Mouse (Mus musculus): ENCODE results near the gene Tagln3. TPM values are rescaled to one million over a fixed set of nuclear protein-coding genes. Genes with fewer than 3 reads are reported as not detected.
A peak's percentile ranks its signal among the peaks of the same experiment; 100 is the strongest.

The Tagln3 gene
- polyA plus RNA-seq (2014; fragmentation: Nextera tagmentation; extraction: Ambion mirVana): 610 and 624 TPM in 2 replicates

DNA sequence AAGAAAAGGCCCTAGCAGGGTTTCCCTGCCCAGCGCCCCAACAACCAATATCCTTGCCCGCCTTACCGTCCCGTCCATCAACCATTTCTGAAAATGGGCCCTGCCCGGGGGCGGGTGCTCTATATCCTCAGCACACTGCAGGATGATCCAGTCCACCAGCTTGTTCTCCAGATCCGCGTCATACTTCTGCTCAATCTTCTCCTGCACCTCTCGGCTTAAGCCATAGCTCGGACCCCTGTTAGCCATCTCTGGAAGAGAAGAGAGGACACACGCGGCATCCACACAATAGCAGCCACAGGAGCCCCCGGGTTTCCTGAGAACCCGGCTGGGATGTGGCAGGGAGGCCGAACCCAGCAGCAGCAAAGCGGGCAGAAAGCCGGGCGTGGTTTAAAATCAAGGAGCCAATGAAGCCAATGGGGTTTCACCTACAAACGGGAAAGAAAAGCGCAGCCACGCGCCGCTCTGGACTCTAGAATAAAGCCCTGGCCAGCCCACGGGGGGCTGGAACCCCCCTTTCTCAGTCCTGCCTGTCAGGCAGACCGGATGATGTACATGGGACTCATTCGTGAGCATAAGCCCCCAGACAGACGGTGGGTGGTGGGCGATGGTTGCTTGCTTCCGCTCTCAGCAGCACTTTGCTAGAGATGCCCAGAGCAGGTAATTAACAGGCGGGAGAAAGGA, at the start of gene Tagln3:
Gene Tagln3 (minus strand): TSS at position 548 of the 681 bp plus-strand sequence.
- H3K4me2 ChIP-seq (ENCODE audit: low read depth, low read length): peak within 1 kb of the TSS; percentile 93
- peaks cover 31% of the 10 kb centered on the region for H3K4me1 ChIP-seq (ENCODE audit: control insufficient read depth, insufficient read depth, low read length)
- H3K9ac ChIP-seq (replicated peaks; ENCODE audit: low read depth, low read length): peak within 1 kb of the TSS; percentile 90
- peak within 1 kb of the TSS; percentile 99 for H3K27ac ChIP-seq (ENCODE audit: low read depth, low read length)
- H3K27me3 ChIP-seq (ENCODE audit: control insufficient read depth, insufficient read depth, low read length): no peaks in the 10 kb centered on the region
- peaks cover 9% of the 10 kb centered on the region; the same call in 1 of the 2 replicates for H3K36me3 ChIP-seq (ENCODE audit: control insufficient read depth, insufficient read depth, low read length)
- H3K4me3 ChIP-seq (ENCODE audit: low read depth, low read length): peak within 1 kb of the TSS; percentile 68
- H3K9me3 ChIP-seq (ENCODE audit: control insufficient read depth, low read length): no peaks in the 10 kb centered on the region
- peak; percentile 85 for ATAC-seq (ENCODE audit: low read depth)
- under 1% methylated on average over 30 of the region's 30 CpGs for WGBS

DNA sequence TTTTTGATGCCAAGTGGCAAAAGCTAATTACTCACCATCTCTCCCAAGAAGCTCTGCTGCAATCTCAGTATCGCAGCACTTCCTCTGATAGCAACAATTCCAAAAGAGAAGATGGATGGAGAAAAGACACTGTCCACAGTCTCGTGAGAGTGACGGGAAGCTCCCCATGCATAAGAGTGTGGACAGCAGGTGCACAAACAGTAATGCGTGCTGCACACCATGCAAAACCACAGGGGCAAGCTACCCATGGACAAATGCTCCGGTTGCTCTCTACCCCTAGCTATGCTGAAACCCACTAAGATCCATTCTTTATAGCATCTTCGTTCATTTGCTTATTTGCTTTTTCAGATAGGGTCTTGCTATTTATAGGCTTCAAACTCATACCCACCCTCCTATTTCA, 46.5 kb upstream of the Tagln3 start:
- Histone ChIP-seq H3K4me2 (ENCODE audit: low read depth, low read length) (no peak overlapping the region), H3K9ac (replicated peaks; ENCODE audit: low read depth, low read length) (no peak overlapping the region), H3K36me3 (ENCODE audit: control insufficient read depth, insufficient read depth, low read length) (no peaks in the 10 kb centered on the region), H3K27ac (ENCODE audit: low read depth, low read length) (no peak overlapping the region), H3K4me1 (ENCODE audit: control insufficient read depth, insufficient read depth, low read length) (no peaks in the 10 kb centered on the region), H3K9me3 (ENCODE audit: control insufficient read depth, low read length) (no peaks in the 10 kb centered on the region), H3K27me3 (ENCODE audit: control insufficient read depth, insufficient read depth, low read length) (no peaks in the 10 kb centered on the region), H3K4me3 (ENCODE audit: low read depth, low read length) (no peak overlapping the region)
- 87% methylated on average over 6 of the region's 6 CpGs for WGBS
- no peak for ATAC-seq (ENCODE audit: low read depth)

DNA sequence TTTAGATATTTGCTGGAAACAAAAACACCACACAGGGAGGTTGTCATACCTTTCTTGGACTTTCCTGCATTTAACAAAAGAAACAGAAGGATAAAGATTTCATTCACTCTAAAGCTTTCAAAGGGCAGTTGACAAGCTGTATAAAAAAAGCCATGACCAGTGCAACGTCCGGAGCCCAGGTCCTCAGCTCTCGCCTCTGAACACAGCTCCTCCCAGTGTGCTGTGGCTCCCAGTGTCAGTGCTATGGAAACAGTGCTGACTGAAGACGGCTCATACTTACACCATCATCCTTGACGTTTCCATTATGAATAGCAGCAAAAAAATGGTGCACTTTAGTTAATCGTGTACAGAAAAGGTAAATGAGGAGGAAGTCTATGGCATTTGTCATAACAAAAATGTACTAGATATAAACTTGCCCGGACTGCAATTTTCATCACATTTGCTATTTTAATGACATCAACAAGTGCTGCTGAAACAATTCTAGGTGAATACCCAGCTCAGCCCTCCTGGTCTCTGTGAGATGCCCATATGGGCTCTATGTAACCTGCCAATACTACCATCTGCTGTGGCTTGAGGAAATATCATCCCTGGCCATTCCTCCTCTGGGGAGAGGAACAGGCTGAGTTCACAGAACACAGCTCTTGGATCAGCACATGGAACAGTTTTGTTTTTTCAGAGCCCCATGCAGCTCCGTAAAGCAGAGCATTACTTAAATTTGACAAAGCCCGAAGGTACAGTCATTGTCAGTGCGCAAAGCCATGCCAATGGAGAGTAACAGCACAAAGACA, 43.6 kb upstream of the Tagln3 start:
- Histone ChIP-seq H3K36me3 (ENCODE audit: control insufficient read depth, insufficient read depth, low read length) (no peaks in the 10 kb centered on the region), H3K4me2 (ENCODE audit: low read depth, low read length) (no peak overlapping the region), H3K9me3 (ENCODE audit: control insufficient read depth, low read length) (no peaks in the 10 kb centered on the region), H3K9ac (replicated peaks; ENCODE audit: low read depth, low read length) (no peak overlapping the region), H3K4me1 (ENCODE audit: control insufficient read depth, insufficient read depth, low read length) (no peaks in the 10 kb centered on the region), H3K27me3 (ENCODE audit: control insufficient read depth, insufficient read depth, low read length) (no peaks in the 10 kb centered on the region), H3K4me3 (ENCODE audit: low read depth, low read length) (no peak overlapping the region), H3K27ac (ENCODE audit: low read depth, low read length) (no peak overlapping the region)
- 0 out of 2 replicates have a peak, but pooled peaks have one; percentile 56 for ATAC-seq (ENCODE audit: low read depth)
- WGBS: 58% methylated on average over 10 of the region's 10 CpGs

DNA sequence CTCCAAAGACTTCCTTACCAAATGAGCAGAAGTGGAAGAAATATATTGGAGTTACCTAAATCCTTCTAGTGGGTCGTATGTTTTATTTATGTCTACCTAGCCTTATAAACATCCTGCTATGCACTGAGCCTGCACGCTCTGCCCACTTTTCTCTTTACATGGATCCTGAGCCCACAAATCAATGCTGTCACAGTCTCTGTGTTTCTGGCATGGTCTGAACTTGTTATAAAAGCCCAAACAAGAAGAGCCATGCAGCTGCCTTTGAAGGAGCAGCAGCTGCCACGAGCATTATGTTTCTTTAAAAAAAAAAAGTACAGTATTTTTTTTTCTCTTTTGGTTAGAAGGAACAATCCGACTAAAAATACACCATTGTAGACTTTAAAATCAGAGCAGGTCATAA, 43.0 kb upstream of the Tagln3 start:
- no peak for ATAC-seq (ENCODE audit: low read depth)

DNA sequence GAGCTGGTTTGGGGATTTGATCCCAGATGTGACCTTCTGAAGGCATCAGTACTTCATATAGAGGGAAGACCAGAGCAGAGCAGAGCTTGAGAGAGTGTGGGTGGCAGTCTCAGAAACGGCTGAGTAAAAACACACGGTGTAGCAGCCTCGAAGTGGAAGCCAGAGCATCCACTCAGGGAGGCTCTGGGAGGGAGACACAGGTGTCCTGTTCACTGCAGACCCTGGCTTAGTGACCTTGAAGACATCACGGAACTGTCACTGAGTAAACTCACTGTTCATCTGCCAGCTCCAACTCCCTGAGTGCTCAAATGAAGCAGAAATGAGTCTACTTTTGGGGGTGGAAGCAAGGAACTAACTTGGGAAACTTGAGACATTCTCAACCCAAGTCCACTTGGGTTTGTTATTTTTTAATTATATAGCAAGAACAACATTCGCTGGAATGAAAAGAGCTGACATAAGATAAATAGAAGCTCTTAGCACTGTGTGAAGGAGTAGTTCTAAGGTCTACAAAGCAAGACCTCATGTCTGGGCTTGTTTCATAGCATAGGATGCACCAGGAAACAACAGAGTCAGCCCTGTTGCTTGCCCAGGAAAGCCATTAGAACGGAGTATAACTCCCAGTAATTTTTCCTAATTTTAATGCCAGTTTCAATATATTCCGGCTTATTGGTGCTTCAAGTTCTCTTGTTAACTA, 41.5 kb upstream of the Tagln3 start:
- 89% methylated on average over 7 of the region's 7 CpGs for WGBS
- Histone ChIP-seq H3K36me3 (ENCODE audit: control insufficient read depth, insufficient read depth, low read length) (no peaks in the 10 kb centered on the region), H3K4me3 (ENCODE audit: low read depth, low read length) (no peak overlapping the region), H3K27me3 (ENCODE audit: control insufficient read depth, insufficient read depth, low read length) (no peaks in the 10 kb centered on the region), H3K9me3 (ENCODE audit: control insufficient read depth, low read length) (no peaks in the 10 kb centered on the region), H3K4me2 (ENCODE audit: low read depth, low read length) (no peak overlapping the region), H3K27ac (ENCODE audit: low read depth, low read length) (no peak overlapping the region), H3K4me1 (ENCODE audit: control insufficient read depth, insufficient read depth, low read length) (no peaks in the 10 kb centered on the region), H3K9ac (replicated peaks; ENCODE audit: low read depth, low read length) (no peak overlapping the region)
- ATAC-seq (ENCODE audit: low read depth): no peak

More for the DNA sequence above, 43.0 kb upstream of the Tagln3 start:
- Histone ChIP-seq H3K4me3 (ENCODE audit: low read depth, low read length) (no peak overlapping the region), H3K27me3 (ENCODE audit: control insufficient read depth, insufficient read depth, low read length) (no peaks in the 10 kb centered on the region), H3K36me3 (ENCODE audit: control insufficient read depth, insufficient read depth, low read length) (no peaks in the 10 kb centered on the region), H3K9ac (replicated peaks; ENCODE audit: low read depth, low read length) (no peak overlapping the region), H3K9me3 (ENCODE audit: control insufficient read depth, low read length) (no peaks in the 10 kb centered on the region), H3K4me2 (ENCODE audit: low read depth, low read length) (no peak overlapping the region), H3K4me1 (ENCODE audit: control insufficient read depth, insufficient read depth, low read length) (no peaks in the 10 kb centered on the region), H3K27ac (ENCODE audit: low read depth, low read length) (no peak overlapping the region)
- 30% methylated on average over 4 of the region's 4 CpGs for WGBS

DNA sequence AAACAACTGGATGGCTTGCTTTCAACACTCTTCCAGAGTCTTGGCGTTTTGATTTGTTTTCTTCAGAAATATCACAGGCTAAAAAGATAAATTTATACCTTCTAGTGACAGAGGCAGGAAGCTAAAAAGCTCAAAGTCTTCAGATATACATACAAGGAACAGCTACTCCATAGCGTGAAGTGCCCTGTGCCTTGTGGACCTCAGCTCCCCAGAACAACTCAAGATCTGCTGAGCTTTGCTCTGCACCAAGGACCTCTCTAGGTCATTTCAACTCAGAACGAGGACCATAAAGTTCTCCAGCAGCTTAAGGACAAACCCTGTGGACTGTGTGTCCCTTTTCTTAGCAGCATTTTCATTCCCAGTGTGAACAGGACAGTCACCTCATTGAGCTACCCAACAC, 40.7 kb upstream of the Tagln3 start:
- ATAC-seq (ENCODE audit: low read depth): no peak
- H3K36me3 ChIP-seq (ENCODE audit: control insufficient read depth, insufficient read depth, low read length): no peaks in the 10 kb centered on the region
- no peaks in the 10 kb centered on the region for H3K27me3 ChIP-seq (ENCODE audit: control insufficient read depth, insufficient read depth, low read length)
- H3K4me2 ChIP-seq (ENCODE audit: low read depth, low read length): no peak overlapping the region
- 94% methylated on average over 3 of the region's 3 CpGs for WGBS
- H3K9ac ChIP-seq (replicated peaks; ENCODE audit: low read depth, low read length): no peak overlapping the region
- H3K4me1 ChIP-seq (ENCODE audit: control insufficient read depth, insufficient read depth, low read length): no peaks in the 10 kb centered on the region
- no peak overlapping the region for H3K4me3 ChIP-seq (ENCODE audit: low read depth, low read length)
- no peak overlapping the region for H3K27ac ChIP-seq (ENCODE audit: low read depth, low read length)
- no peaks in the 10 kb centered on the region for H3K9me3 ChIP-seq (ENCODE audit: control insufficient read depth, low read length)

DNA sequence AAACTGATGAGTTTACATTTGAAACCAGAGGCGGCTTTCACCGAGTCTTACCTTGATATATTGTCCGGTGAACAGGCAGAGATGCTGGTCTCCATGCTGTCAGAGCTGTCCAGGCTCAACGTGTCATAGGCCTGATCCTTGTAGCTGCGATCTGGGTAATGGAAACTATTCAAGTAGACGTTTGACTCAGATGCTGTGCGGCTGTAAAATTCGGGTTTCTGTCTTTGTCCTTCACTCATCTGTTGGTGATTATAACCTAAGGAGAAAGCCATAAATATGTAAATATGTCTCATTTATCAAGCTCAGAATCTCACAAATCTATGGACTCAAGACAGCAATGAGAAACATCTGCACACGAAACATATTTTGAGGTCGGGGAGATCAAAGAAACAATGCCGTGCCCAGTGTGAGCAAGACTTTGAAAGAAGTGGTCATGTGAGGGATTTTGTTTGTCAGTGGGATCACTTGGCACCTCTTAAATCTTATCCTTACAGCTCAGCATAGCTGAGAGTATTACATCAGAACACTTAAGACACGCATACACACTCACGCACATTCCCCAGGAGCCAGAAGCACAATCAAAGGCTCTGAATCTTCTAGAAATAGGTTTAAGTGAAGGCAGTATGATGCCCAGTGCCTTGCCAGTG, 38.6 kb upstream of the Tagln3 start:
- WGBS: 67% methylated on average over 13 of the region's 13 CpGs
- ATAC-seq (ENCODE audit: low read depth): no peak
- no peaks in the 10 kb centered on the region for H3K36me3 ChIP-seq (ENCODE audit: control insufficient read depth, insufficient read depth, low read length)

DNA sequence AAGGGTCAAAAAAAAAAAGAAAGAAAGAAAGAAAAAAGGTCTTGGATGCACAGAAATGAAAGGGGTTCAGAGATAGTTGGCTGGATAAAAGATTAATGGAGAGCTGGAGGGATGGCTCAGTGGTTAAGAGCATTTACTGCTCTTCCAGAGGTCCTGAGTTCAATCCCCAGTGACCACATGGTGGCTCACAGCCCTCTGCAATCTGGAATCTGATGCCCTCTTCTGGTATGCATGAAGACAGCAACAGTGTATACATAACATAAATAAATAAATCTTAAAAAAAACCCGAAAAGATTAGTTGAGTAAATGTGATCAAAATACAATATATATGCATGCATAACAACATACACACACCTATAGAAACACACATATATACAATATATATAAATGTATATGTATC, 37.0 kb upstream of the Tagln3 start:
- no peak overlapping the region for H3K9ac ChIP-seq (replicated peaks; ENCODE audit: low read depth, low read length)
- no peak overlapping the region for H3K4me2 ChIP-seq (ENCODE audit: low read depth, low read length)
- no peaks in the 10 kb centered on the region for H3K4me1 ChIP-seq (ENCODE audit: control insufficient read depth, insufficient read depth, low read length)
- no peak for ATAC-seq (ENCODE audit: low read depth)
- H3K36me3 ChIP-seq (ENCODE audit: control insufficient read depth, insufficient read depth, low read length): no peaks in the 10 kb centered on the region
- WGBS: 83% methylated on average over 1 of the region's 1 CpGs
- no peak overlapping the region for H3K27ac ChIP-seq (ENCODE audit: low read depth, low read length)
- no peaks in the 10 kb centered on the region for H3K27me3 ChIP-seq (ENCODE audit: control insufficient read depth, insufficient read depth, low read length)
- H3K9me3 ChIP-seq (ENCODE audit: control insufficient read depth, low read length): no peaks in the 10 kb centered on the region
- no peak overlapping the region for H3K4me3 ChIP-seq (ENCODE audit: low read depth, low read length)

More for the DNA sequence above, 38.6 kb upstream of the Tagln3 start:
- Histone ChIP-seq H3K9me3 (ENCODE audit: control insufficient read depth, low read length) (no peaks in the 10 kb centered on the region), H3K27me3 (ENCODE audit: control insufficient read depth, insufficient read depth, low read length) (no peaks in the 10 kb centered on the region), H3K9ac (replicated peaks; ENCODE audit: low read depth, low read length) (no peak overlapping the region), H3K4me3 (ENCODE audit: low read depth, low read length) (no peak overlapping the region), H3K27ac (ENCODE audit: low read depth, low read length) (no peak overlapping the region), H3K4me2 (ENCODE audit: low read depth, low read length) (no peak overlapping the region), H3K4me1 (ENCODE audit: control insufficient read depth, insufficient read depth, low read length) (no peaks in the 10 kb centered on the region)
